Mouse (Mus musculus): ENCODE data around the gene Rpa1.

GRCm38 (mm10) chr11:75324433-75324832 lies 23.7 kb downstream of the Rpa1 start:
- no peak for TF ChIP-seq POLR2A (IDR thresholded peaks at IDR 0.05; ENCODE audit: low read depth, low read length)
- no peak for TF ChIP-seq CTCF (conservative IDR thresholded peaks at IDR 0.05; ENCODE audit: insufficient read depth, insufficient read length, low read depth, low read length)

Data from kidney, adult 2 months (tissue).